Mouse (Mus musculus): ENCODE data around the gene Hnmt. TPM values are rescaled to one million over a fixed set of nuclear protein-coding genes. Genes with fewer than 3 reads are reported as not detected.

The Hnmt gene
- 10 to 100 TPM; 11.7 to 13.3 TPM for total RNA-seq (2023)

GRCm38 (mm10) chr2:24049344-24049990, at the start of gene Hnmt:
Gene Hnmt, minus strand, starts transcription at chr2:24049394.

GRCm38 (mm10) chr2:24096495-24096894, 47.3 kb upstream of the Hnmt start, which contains the start of gene Tbpl2:
Gene Tbpl2, minus strand, starts transcription at chr2:24096595.

Other genes starting within 250 kb of the Hnmt start
- gene Tbpl2, start 47.2 kb upstream of the Hnmt start, total RNA-seq (2023) = not detected
- not detected for gene Il1f8, start 103.8 kb upstream of the Hnmt start, total RNA-seq (2023)
- 100 to 1,000 TPM; 143 to 165 TPM for gene Il1f9, start 137.1 kb upstream of the Hnmt start, total RNA-seq (2023)
- not detected for gene Il1f6, start 166.0 kb upstream of the Hnmt start, total RNA-seq (2023)
- not detected for gene Il1f5, start 227.6 kb upstream of the Hnmt start, total RNA-seq (2023)
- not detected for gene Il1f10, start 241.8 kb upstream of the Hnmt start, total RNA-seq (2023)

All from neutrophil, adult 59 days (primary cell).